Mouse (Mus musculus): ENCODE results near the gene Avp. TPM values are rescaled to one million over a fixed set of nuclear protein-coding genes. Genes with fewer than 3 reads are reported as not detected.

Gene Avp
- polyA plus RNA-seq, 1 experiment from 2014 or later: not detected

DNA sequence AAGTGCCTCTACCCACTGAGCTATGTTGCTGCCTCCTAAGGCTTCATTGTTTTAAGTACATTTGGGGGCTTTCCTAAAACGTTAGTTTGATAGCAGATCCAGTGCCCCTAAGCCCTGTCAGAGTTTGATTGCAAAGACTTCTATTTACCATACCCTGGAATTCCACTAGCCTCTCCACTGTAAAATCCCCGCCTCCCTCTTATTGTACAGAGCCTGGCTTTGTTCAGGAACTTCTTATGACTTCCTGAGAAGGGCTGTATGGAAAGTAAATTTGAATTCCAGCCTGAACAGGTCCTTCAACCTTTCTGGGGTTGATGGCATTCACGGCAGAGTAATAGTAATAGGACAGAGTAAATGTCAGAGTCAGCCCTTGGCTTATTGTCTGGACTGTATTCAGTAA lies 45.5 kb downstream of the Avp start:
- H3K4me1 ChIP-seq: no peaks in the 10 kb centered on the region
- ATAC-seq (ENCODE audit: insufficient number of reproducible peaks, insufficient read depth, low FRiP score, low TSS enrichment): no peak
- H3K9ac ChIP-seq: no peak overlapping the region
- no peaks in the 10 kb centered on the region for H3K9me3 ChIP-seq
- no peak overlapping the region for H3K4me2 ChIP-seq (replicated peaks)
- WGBS: 84% methylated on average over 3 of the region's 3 CpGs
- H3K36me3 ChIP-seq: peaks cover 72% of the 10 kb centered on the region
- H3K27ac ChIP-seq: no peak overlapping the region
- H3K4me3 ChIP-seq: no peak overlapping the region
- H3K27me3 ChIP-seq: no peaks in the 10 kb centered on the region

DNA sequence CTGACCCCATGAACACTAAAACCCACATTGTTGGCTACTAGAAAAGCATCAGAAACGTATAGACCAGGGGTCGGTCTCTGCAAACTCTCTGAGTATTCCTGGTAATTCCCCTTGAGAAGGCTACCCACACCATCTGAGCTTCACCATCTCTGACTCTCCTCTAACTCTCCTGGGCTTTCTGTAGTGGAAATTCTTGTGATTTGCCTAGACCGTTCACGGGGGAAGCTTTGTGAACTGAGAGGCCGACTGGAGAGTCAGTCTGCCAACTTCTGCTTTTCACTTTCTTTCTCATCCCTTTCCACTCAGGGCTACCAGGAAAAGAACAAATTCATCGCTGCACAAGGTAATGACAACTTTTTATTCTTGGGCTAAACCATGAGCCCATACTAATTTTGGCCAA lies 47.3 kb downstream of the Avp start:
- 86% methylated on average over 6 of the region's 6 CpGs for WGBS
- Histone ChIP-seq H3K4me3 (no peak overlapping the region), H3K4me1 (no peaks in the 10 kb centered on the region), H3K4me2 (replicated peaks) (no peak overlapping the region), H3K9ac (no peak overlapping the region), H3K27me3 (no peaks in the 10 kb centered on the region), H3K27ac (no peak overlapping the region), H3K9me3 (no peaks in the 10 kb centered on the region), H3K36me3 (peaks cover 56% of the 10 kb centered on the region)
- no peak for ATAC-seq (ENCODE audit: insufficient number of reproducible peaks, insufficient read depth, low FRiP score, low TSS enrichment)

DNA sequence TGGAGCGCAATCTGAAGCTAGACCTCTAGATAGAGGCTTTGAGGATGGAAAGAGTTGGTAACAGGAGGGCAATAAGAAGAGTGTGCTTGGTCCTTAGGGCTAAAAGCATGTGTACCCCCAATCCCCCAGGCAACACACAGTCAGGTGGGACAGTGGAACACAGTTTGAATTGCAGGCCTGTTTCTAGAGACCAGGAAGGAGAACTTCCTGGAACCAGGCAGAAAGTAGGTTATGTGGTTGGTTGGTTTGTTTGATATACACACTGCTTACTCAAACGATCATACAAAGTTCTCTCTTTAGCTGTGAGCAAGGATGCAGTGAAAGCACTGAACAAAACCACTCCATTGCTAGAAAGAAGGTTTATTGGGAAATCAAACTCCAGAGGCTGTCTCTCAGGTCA lies 50.2 kb downstream of the Avp start:
- H3K4me3 ChIP-seq: no peak overlapping the region
- WGBS: 94% methylated on average over 2 of the region's 2 CpGs
- no peak overlapping the region for H3K27ac ChIP-seq
- H3K4me1 ChIP-seq: no peaks in the 10 kb centered on the region
- H3K4me2 ChIP-seq (replicated peaks): no peak overlapping the region
- no peak for ATAC-seq (ENCODE audit: insufficient number of reproducible peaks, insufficient read depth, low FRiP score, low TSS enrichment)
- peaks cover 35% of the 10 kb centered on the region for H3K36me3 ChIP-seq
- no peak overlapping the region for H3K9ac ChIP-seq
- H3K9me3 ChIP-seq: no peaks in the 10 kb centered on the region
- no peaks in the 10 kb centered on the region for H3K27me3 ChIP-seq

Small RNA genes within 50 kb of the gene (microRNA-seq; reads per million reads assigned to microRNA genes)
- not detected for gene Gm23876

Other genes starting within 250 kb of the Avp start
- gene Cpxm1, start 185.0 kb downstream of the Avp start, polyA plus RNA-seq (2016; fragmentation: Nextera tagmentation; extraction: Ambion mirVana): 98.0 and 106 TPM in 2 replicates
- 0.15 TPM in 1 of 2 replicates, not detected in the other for gene Gm28372, start 177.3 kb downstream of the Avp start, polyA plus RNA-seq (2016; fragmentation: Nextera tagmentation; extraction: Ambion mirVana)
- gene 1700020A23Rik, start 177.3 kb downstream of the Avp start, polyA plus RNA-seq (2016; fragmentation: Nextera tagmentation; extraction: Ambion mirVana): 0.60 TPM in 1 of 2 replicates, not detected in the other
- 0.20 TPM in 1 of 2 replicates, not detected in the other for gene Tmem239, start 176.1 kb downstream of the Avp start, polyA plus RNA-seq (2016; fragmentation: Nextera tagmentation; extraction: Ambion mirVana)
- gene Vps16, start 158.2 kb downstream of the Avp start, polyA plus RNA-seq (2016; fragmentation: Nextera tagmentation; extraction: Ambion mirVana): 119 and 122 TPM in 2 replicates
- 14.7 TPM in 2 replicates for gene Pced1a, start 157.9 kb downstream of the Avp start, polyA plus RNA-seq (2016; fragmentation: Nextera tagmentation; extraction: Ambion mirVana)
- 129 and 131 TPM in 2 replicates for gene Ptpra, start 132.3 kb downstream of the Avp start, polyA plus RNA-seq (2016; fragmentation: Nextera tagmentation; extraction: Ambion mirVana)
- 76.9 and 77.0 TPM in 2 replicates for gene Mrps26, start 18.8 kb downstream of the Avp start, polyA plus RNA-seq (2016; fragmentation: Nextera tagmentation; extraction: Ambion mirVana)
- not detected in 2 replicates for gene Oxt, start 6.4 kb downstream of the Avp start, polyA plus RNA-seq (2016; fragmentation: Nextera tagmentation; extraction: Ambion mirVana)
- gene Fastkd5, start 47.5 kb upstream of the Avp start, polyA plus RNA-seq (2016; fragmentation: Nextera tagmentation; extraction: Ambion mirVana): 17.5 and 18.6 TPM in 2 replicates
- gene Ubox5, start 47.5 kb upstream of the Avp start, polyA plus RNA-seq (2016; fragmentation: Nextera tagmentation; extraction: Ambion mirVana): 15.5 and 16.3 TPM in 2 replicates
- 6.2 and 6.5 TPM in 2 replicates for gene Lzts3, start 60.2 kb upstream of the Avp start, polyA plus RNA-seq (2016; fragmentation: Nextera tagmentation; extraction: Ambion mirVana)
- gene Ddrgk1, start 82.1 kb upstream of the Avp start, polyA plus RNA-seq (2016; fragmentation: Nextera tagmentation; extraction: Ambion mirVana): 55.6 and 58.3 TPM in 2 replicates
- 135 and 137 TPM in 2 replicates for gene Itpa, start 85.1 kb upstream of the Avp start, polyA plus RNA-seq (2016; fragmentation: Nextera tagmentation; extraction: Ambion mirVana)
- 1.4 and 2.0 TPM in 2 replicates for gene Slc4a11, start 115.0 kb upstream of the Avp start, polyA plus RNA-seq (2016; fragmentation: Nextera tagmentation; extraction: Ambion mirVana)